Mouse (Mus musculus): ENCODE data around the gene Fam228a. TPM values are rescaled to one million over a fixed set of nuclear protein-coding genes. Genes with fewer than 3 reads are reported as not detected.
"Not testable (repeated sequence)": the region's sequence is repeated elsewhere in the genome, so short reads cannot be mapped to it uniquely, and the experiment has no call there.

Gene Fam228a
- 0.19 and 0.41 TPM in 2 replicates for polyA plus RNA-seq (2014; fragmentation: Nextera tagmentation; extraction: Ambion mirVana)

DNA sequence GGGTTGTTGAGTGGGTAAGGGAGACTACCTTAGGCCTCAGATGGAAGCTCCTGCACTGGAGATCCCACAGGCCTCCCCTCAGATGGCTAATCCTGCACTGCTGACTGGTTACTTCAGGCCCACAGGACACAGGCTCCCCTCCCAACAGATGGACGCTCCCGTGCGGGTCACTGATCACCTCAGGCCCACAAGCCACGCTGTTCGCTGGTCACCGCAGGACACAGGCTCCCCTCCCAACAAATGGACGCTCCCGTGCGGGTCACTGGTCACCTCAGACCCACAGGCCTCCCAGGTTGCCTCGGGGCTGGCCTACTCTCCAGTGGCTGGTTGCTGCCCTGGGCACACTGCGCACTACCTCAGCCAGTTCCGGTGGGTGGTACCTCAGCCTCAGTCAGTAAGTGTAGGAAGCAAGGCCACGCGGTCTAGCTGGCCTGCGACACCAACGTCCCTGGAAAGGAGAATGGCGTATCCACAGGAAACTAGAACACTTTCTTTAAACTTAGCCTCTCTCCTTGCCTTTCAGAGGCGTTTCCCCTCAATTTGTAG lies at the start of gene Fam228a:
Fam228a (minus strand) TSS at position 400 of the 546 bp plus-strand sequence.
- ATAC-seq (ENCODE audit: low FRiP score) = no peak
- H3K4me1 ChIP-seq (ENCODE audit: control insufficient read depth, insufficient read depth, low read length) = no peaks in the 10 kb centered on the region
- no peak within 1 kb of the TSS for H3K27ac ChIP-seq (ENCODE audit: low read depth, low read length)
- no peaks in the 10 kb centered on the region for H3K27me3 ChIP-seq (ENCODE audit: control insufficient read depth, insufficient read depth, low read length)
- DNase-seq (ENCODE audit: low spot score, missing footprints) = no peak
- no peak within 1 kb of the TSS for H3K4me3 ChIP-seq (ENCODE audit: low read depth, low read length)
- WGBS = 82% methylated on average over 18 of the region's 18 CpGs
- H3K4me2 ChIP-seq = no peak within 1 kb of the TSS
- no peak within 1 kb of the TSS for H3K9ac ChIP-seq (ENCODE audit: low read length)
- no peaks in the 10 kb centered on the region for H3K36me3 ChIP-seq (ENCODE audit: control insufficient read depth, insufficient read depth, low read length)
- no peaks in the 10 kb centered on the region for H3K9me3 ChIP-seq (ENCODE audit: control insufficient read depth, low read length)

- H3K9me3 ChIP-seq (ENCODE audit: control insufficient read depth, low read length) = no peaks in the 10 kb centered on the region
- ATAC-seq (ENCODE audit: low FRiP score) (no peak), DNase-seq (ENCODE audit: low spot score, missing footprints) (no peak)
- H3K4me3 ChIP-seq (ENCODE audit: low read depth, low read length) = no peak overlapping the region
- H3K9ac ChIP-seq (ENCODE audit: low read length) = no peak overlapping the region
- 75% methylated on average over 2 of the region's 2 CpGs for WGBS
- no peak overlapping the region for H3K4me2 ChIP-seq
- no peaks in the 10 kb centered on the region for H3K36me3 ChIP-seq (ENCODE audit: control insufficient read depth, insufficient read depth, low read length)
- H3K4me1 ChIP-seq (ENCODE audit: control insufficient read depth, insufficient read depth, low read length) = no peaks in the 10 kb centered on the region
- H3K27me3 ChIP-seq (ENCODE audit: control insufficient read depth, insufficient read depth, low read length) = no peaks in the 10 kb centered on the region
- H3K27ac ChIP-seq (ENCODE audit: low read depth, low read length) = no peak overlapping the region
Measured at GRCm38 (mm10) chr12:4784466-4784865, 46.2 kb upstream of the Fam228a start.

DNA sequence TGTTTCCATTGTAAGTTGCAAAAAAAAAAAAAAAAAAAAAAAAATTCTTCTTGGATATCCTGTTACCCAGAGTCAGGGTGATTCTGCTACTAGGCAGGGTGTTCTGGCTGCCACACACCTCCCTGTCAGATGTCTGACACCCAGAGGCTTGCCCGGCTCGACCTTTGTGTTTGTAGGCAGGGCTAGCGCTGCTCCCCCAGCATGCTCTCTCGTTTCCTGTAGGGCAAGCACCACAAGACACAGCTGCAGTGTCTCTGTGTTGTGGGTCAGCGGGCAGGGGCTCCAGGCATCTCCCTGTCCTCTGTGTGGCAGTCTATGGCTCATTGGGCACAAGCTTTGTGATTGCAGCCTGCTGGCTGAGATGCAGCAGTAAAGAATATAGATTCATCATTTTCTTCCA lies 45.4 kb upstream of the Fam228a start:
- H3K27ac ChIP-seq (ENCODE audit: low read depth, low read length) = no peak overlapping the region
- H3K9ac ChIP-seq (ENCODE audit: low read length) = no peak overlapping the region
- no peaks in the 10 kb centered on the region for H3K27me3 ChIP-seq (ENCODE audit: control insufficient read depth, insufficient read depth, low read length)
- ATAC-seq (ENCODE audit: low FRiP score) (no peak), DNase-seq (ENCODE audit: low spot score, missing footprints) (no peak)
- no peaks in the 10 kb centered on the region for H3K36me3 ChIP-seq (ENCODE audit: control insufficient read depth, insufficient read depth, low read length)
- H3K4me2 ChIP-seq = no peak overlapping the region
- no peaks in the 10 kb centered on the region for H3K9me3 ChIP-seq (ENCODE audit: control insufficient read depth, low read length)
- no peak overlapping the region for H3K4me3 ChIP-seq (ENCODE audit: low read depth, low read length)
- no peaks in the 10 kb centered on the region for H3K4me1 ChIP-seq (ENCODE audit: control insufficient read depth, insufficient read depth, low read length)
- WGBS = 55% methylated on average over 5 of the region's 5 CpGs

GRCm38 (mm10) chr12:4781725-4782404 lies 43.6 kb upstream of the Fam228a start:
- not testable (repeated sequence) for H3K27ac ChIP-seq (ENCODE audit: low read depth, low read length); H3K4me1 ChIP-seq (ENCODE audit: control insufficient read depth, insufficient read depth, low read length); H3K36me3 ChIP-seq (ENCODE audit: control insufficient read depth, insufficient read depth, low read length); H3K4me3 ChIP-seq (ENCODE audit: low read depth, low read length); ATAC-seq (ENCODE audit: low FRiP score); H3K4me2 ChIP-seq; H3K9ac ChIP-seq (ENCODE audit: low read length); H3K9me3 ChIP-seq (ENCODE audit: control insufficient read depth, low read length); DNase-seq (ENCODE audit: low spot score, missing footprints); H3K27me3 ChIP-seq (ENCODE audit: control insufficient read depth, insufficient read depth, low read length)
- WGBS = 94% methylated on average over 9 of the region's 9 CpGs

- 81% methylated on average over 1 of the region's 1 CpGs for WGBS
- H3K27ac ChIP-seq (ENCODE audit: low read depth, low read length) = no peak overlapping the region
Measured at GRCm38 (mm10) chr12:4781270-4781669, 43.0 kb upstream of the Fam228a start.

GRCm38 (mm10) chr12:4780245-4780644 lies 42.0 kb upstream of the Fam228a start:
- DNase-seq (ENCODE audit: low spot score, missing footprints) (no peak), ATAC-seq (ENCODE audit: low FRiP score) (no peak)
- H3K9me3 ChIP-seq (ENCODE audit: control insufficient read depth, low read length) = no peaks in the 10 kb centered on the region
- no peak overlapping the region for H3K4me2 ChIP-seq
- no peak overlapping the region for H3K9ac ChIP-seq (ENCODE audit: low read length)
- H3K27me3 ChIP-seq (ENCODE audit: control insufficient read depth, insufficient read depth, low read length) = no peaks in the 10 kb centered on the region
- 69% methylated on average over 2 of the region's 2 CpGs for WGBS
- no peaks in the 10 kb centered on the region for H3K36me3 ChIP-seq (ENCODE audit: control insufficient read depth, insufficient read depth, low read length)
- no peak overlapping the region for H3K27ac ChIP-seq (ENCODE audit: low read depth, low read length)
- H3K4me1 ChIP-seq (ENCODE audit: control insufficient read depth, insufficient read depth, low read length) = no peaks in the 10 kb centered on the region
- no peak overlapping the region for H3K4me3 ChIP-seq (ENCODE audit: low read depth, low read length)

More at GRCm38 (mm10) chr12:4781270-4781669, 43.0 kb upstream of the Fam228a start:
- H3K4me2 ChIP-seq = no peak overlapping the region
- H3K36me3 ChIP-seq (ENCODE audit: control insufficient read depth, insufficient read depth, low read length) = no peaks in the 10 kb centered on the region
- H3K9me3 ChIP-seq (ENCODE audit: control insufficient read depth, low read length) = no peaks in the 10 kb centered on the region
- DNase-seq (ENCODE audit: low spot score, missing footprints) (no peak), ATAC-seq (ENCODE audit: low FRiP score) (no peak)
- H3K4me3 ChIP-seq (ENCODE audit: low read depth, low read length) = no peak overlapping the region
- H3K27me3 ChIP-seq (ENCODE audit: control insufficient read depth, insufficient read depth, low read length) = no peaks in the 10 kb centered on the region
- H3K9ac ChIP-seq (ENCODE audit: low read length) = no peak overlapping the region
- no peaks in the 10 kb centered on the region for H3K4me1 ChIP-seq (ENCODE audit: control insufficient read depth, insufficient read depth, low read length)

DNA sequence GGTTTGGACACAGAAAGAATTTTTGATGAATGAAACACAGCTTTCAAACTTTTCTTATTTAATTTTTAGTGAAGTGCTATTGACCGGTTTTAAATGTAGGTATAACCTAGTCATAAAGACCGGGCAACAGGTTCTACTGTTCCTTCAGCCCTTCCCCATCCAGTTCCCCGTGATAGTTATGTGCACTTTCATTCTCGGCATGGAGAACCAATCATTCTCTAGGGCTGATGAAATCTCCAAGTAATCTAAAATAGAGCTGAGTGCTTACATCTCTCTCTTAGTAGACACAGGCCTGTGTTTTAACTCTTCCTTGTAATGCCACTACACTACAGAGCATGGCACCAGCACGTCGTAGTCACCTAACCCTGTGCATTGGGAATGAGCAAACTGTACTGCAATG lies 39.5 kb upstream of the Fam228a start:
- Histone ChIP-seq H3K9ac (ENCODE audit: low read length) (no peak overlapping the region), H3K4me1 (ENCODE audit: control insufficient read depth, insufficient read depth, low read length) (no peaks in the 10 kb centered on the region), H3K4me2 (no peak overlapping the region), H3K36me3 (ENCODE audit: control insufficient read depth, insufficient read depth, low read length) (no peaks in the 10 kb centered on the region), H3K27me3 (ENCODE audit: control insufficient read depth, insufficient read depth, low read length) (no peaks in the 10 kb centered on the region), H3K9me3 (ENCODE audit: control insufficient read depth, low read length) (no peaks in the 10 kb centered on the region), H3K4me3 (ENCODE audit: low read depth, low read length) (no peak overlapping the region), H3K27ac (ENCODE audit: low read depth, low read length) (no peak overlapping the region)
- WGBS = 88% methylated on average over 6 of the region's 6 CpGs
- ATAC-seq (ENCODE audit: low FRiP score) (no peak), DNase-seq (ENCODE audit: low spot score, missing footprints) (no peak)

DNA sequence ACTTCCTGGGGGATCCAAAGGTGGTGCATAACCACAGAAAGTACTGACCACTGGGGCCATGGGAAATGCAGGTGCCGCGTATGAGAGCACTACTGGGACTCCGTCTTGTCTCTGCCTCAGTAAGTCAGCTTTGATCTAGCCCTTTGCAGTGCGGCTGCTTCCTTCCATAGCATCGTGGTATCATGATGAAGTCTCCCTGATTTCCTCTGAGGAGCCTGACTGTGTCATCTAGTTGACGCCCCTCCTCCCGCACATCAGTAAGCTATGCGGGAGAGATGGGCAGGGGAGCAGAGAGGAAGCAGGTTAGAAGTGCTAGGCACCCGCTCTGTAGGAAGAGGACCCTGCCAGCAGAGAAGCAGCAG lies 37.3 kb upstream of the Fam228a start:
- WGBS = 86% methylated on average over 9 of the region's 9 CpGs
- H3K9me3 ChIP-seq (ENCODE audit: control insufficient read depth, low read length) = no peaks in the 10 kb centered on the region
- no peaks in the 10 kb centered on the region for H3K36me3 ChIP-seq (ENCODE audit: control insufficient read depth, insufficient read depth, low read length)
- no peak for ATAC-seq (ENCODE audit: low FRiP score)
- H3K27ac ChIP-seq (ENCODE audit: low read depth, low read length) = no peak overlapping the region
- no peak overlapping the region for H3K9ac ChIP-seq (ENCODE audit: low read length)
- no peak overlapping the region for H3K4me3 ChIP-seq (ENCODE audit: low read depth, low read length)
- no peak for DNase-seq (ENCODE audit: low spot score, missing footprints)
- H3K27me3 ChIP-seq (ENCODE audit: control insufficient read depth, insufficient read depth, low read length) = no peaks in the 10 kb centered on the region
- H3K4me2 ChIP-seq = no peak overlapping the region
- H3K4me1 ChIP-seq (ENCODE audit: control insufficient read depth, insufficient read depth, low read length) = no peaks in the 10 kb centered on the region

GRCm38 (mm10) chr12:4774895-4775587 lies 36.8 kb upstream of the Fam228a start:
- no peaks in the 10 kb centered on the region for H3K9me3 ChIP-seq (ENCODE audit: control insufficient read depth, low read length)
- ATAC-seq (ENCODE audit: low FRiP score) = no peak
- H3K27me3 ChIP-seq (ENCODE audit: control insufficient read depth, insufficient read depth, low read length) = no peaks in the 10 kb centered on the region
- H3K4me3 ChIP-seq (ENCODE audit: low read depth, low read length) = no peak overlapping the region
- 96% methylated on average over 8 of the region's 8 CpGs for WGBS
- no peak overlapping the region for H3K4me2 ChIP-seq
- H3K4me1 ChIP-seq (ENCODE audit: control insufficient read depth, insufficient read depth, low read length) = no peaks in the 10 kb centered on the region
- H3K36me3 ChIP-seq (ENCODE audit: control insufficient read depth, insufficient read depth, low read length) = no peaks in the 10 kb centered on the region
- no peak overlapping the region for H3K9ac ChIP-seq (ENCODE audit: low read length)
- DNase-seq (ENCODE audit: low spot score, missing footprints) = no peak
- H3K27ac ChIP-seq (ENCODE audit: low read depth, low read length) = no peak overlapping the region
